Mouse (Mus musculus) neural tube, embryonic 12.5 days (tissue): Measurements from ENCODE around the gene C4b. TPM values are rescaled to one million over a fixed set of nuclear protein-coding genes. Genes with fewer than 3 reads are reported as not detected.

Experiments used
- microRNA-seq: library from miRNA; unstranded; fragments of <30 nt; microRNA quantifications from one replicate; pipeline ENCODE4, GENCODE M21; 2017
- polyA plus RNA-seq: library from polyadenylated mRNA; unstranded; fragments of >200 nt; fragmentation: Nextera tagmentation; extraction: Ambion mirVana; gene quantifications from 2 replicates; pipeline ENCODE4 v1.2.1, GENCODE M21; 2016

Gene C4b
- polyA plus RNA-seq, 1 experiment from 2014 or later, result not detected

Small RNAs within 50 kb of the gene (microRNA-seq; reads per million reads assigned to microRNA genes)
- not detected for gene Gm27471

Other genes with a start within 250 kb of the C4b start
- not detected in 2 replicates for gene Btnl6, start 226.5 kb downstream of the C4b start, polyA plus RNA-seq
- gene Notch4, start 179.6 kb downstream of the C4b start, polyA plus RNA-seq, result 10.2 and 11.6 TPM in 2 replicates
- 4.2 and 5.5 TPM in 2 replicates for gene Gpsm3, start 154.1 kb downstream of the C4b start, polyA plus RNA-seq
- gene Pbx2, start 152.6 kb downstream of the C4b start, polyA plus RNA-seq, result 17.1 and 18.4 TPM in 2 replicates
- gene Ager, start 146.0 kb downstream of the C4b start, polyA plus RNA-seq, result 1.9 and 2.3 TPM in 2 replicates
- gene Rnf5, start 140.2 kb downstream of the C4b start, polyA plus RNA-seq, result 249 and 263 TPM in 2 replicates
- 81.1 and 97.7 TPM in 2 replicates for gene Agpat1, start 139.6 kb downstream of the C4b start, polyA plus RNA-seq
- gene Egfl8, start 127.9 kb downstream of the C4b start, polyA plus RNA-seq, result 13.0 and 15.5 TPM in 2 replicates
- gene Ppt2, start 115.4 kb downstream of the C4b start, polyA plus RNA-seq, result 22.9 and 25.2 TPM in 2 replicates
- 1.4 and 1.6 TPM in 2 replicates for gene Prrt1, start 114.3 kb downstream of the C4b start, polyA plus RNA-seq
- 17.4 and 17.5 TPM in 2 replicates for gene Fkbpl, start 99.1 kb downstream of the C4b start, polyA plus RNA-seq
- 116 and 120 TPM in 2 replicates for gene Atf6b, start 96.7 kb downstream of the C4b start, polyA plus RNA-seq
- 0.03 TPM in 2 replicates for gene Tnxb, start 73.3 kb downstream of the C4b start, polyA plus RNA-seq
- gene Cyp21a1, start 60.7 kb upstream of the C4b start, polyA plus RNA-seq, result not detected in 2 replicates
- 30.8 and 30.9 TPM in 2 replicates for gene Stk19, start 93.1 kb upstream of the C4b start, polyA plus RNA-seq
- gene Dxo, start 93.1 kb upstream of the C4b start, polyA plus RNA-seq, result 64.1 and 66.2 TPM in 2 replicates
- gene Skiv2l, start 106.3 kb upstream of the C4b start, polyA plus RNA-seq, result 61.2 and 64.7 TPM in 2 replicates
- gene Nelfe, start 106.5 kb upstream of the C4b start, polyA plus RNA-seq, result 95.9 and 98.6 TPM in 2 replicates
- gene Cfb, start 118.6 kb upstream of the C4b start, polyA plus RNA-seq, result 2.0 and 3.0 TPM in 2 replicates
- 11.5 and 12.0 TPM in 2 replicates for gene Zbtb12, start 135.6 kb upstream of the C4b start, polyA plus RNA-seq
- not detected in 2 replicates for gene Gm20547, start 138.2 kb upstream of the C4b start, polyA plus RNA-seq
- 1.0 and 1.5 TPM in 2 replicates for gene C2, start 154.4 kb upstream of the C4b start, polyA plus RNA-seq
- gene Ehmt2, start 154.6 kb upstream of the C4b start, polyA plus RNA-seq, result 113 and 117 TPM in 2 replicates
- gene Slc44a4, start 170.6 kb upstream of the C4b start, polyA plus RNA-seq, result not detected in 2 replicates
- gene Neu1, start 187.4 kb upstream of the C4b start, polyA plus RNA-seq, result 24.4 and 27.3 TPM in 2 replicates
- 0.26 TPM in 1 of 2 replicates, not detected in the other for gene Hspa1b, start 215.4 kb upstream of the C4b start, polyA plus RNA-seq
- gene Gm20481, start 226.0 kb upstream of the C4b start, polyA plus RNA-seq, result not detected in 2 replicates
- 3.1 and 3.5 TPM in 2 replicates for gene Hspa1a, start 228.3 kb upstream of the C4b start, polyA plus RNA-seq
- gene Hspa1l, start 228.8 kb upstream of the C4b start, polyA plus RNA-seq, result 1.4 and 2.3 TPM in 2 replicates
- gene Lsm2, start 238.0 kb upstream of the C4b start, polyA plus RNA-seq, result 150 and 158 TPM in 2 replicates